Mouse (Mus musculus) olfactory bulb, adult 2 months (tissue): ENCODE results near the gene Mettl22. TPM values are rescaled to one million over a fixed set of nuclear protein-coding genes. Genes with fewer than 3 reads are reported as not detected.
A peak's percentile ranks its signal among the peaks of the same experiment; 100 is the strongest.

Source experiments
- H3K27ac ChIP-seq: fragments of 200-500 bp; 2 replicates; pipeline ENCODE4 v1.5.1; 2012; ENCODE audit warnings: low read depth, low read length; ENCODE audit not compliant: insufficient read depth
- H3K4me1 ChIP-seq: fragments of 200-500 bp; 2 replicates; pipeline ENCODE4 v1.6.1; 2012; ENCODE audit warnings: low read length; ENCODE audit not compliant: control insufficient read depth, insufficient read depth
- H3K4me3 ChIP-seq: fragments of 200-500 bp; 2 replicates; pipeline ENCODE4 v1.5.1; 2012; ENCODE audit warnings: mild to moderate bottlenecking, low read depth, low read length, moderate library complexity; ENCODE audit not compliant: insufficient read depth
- CTCF ChIP-seq: fragments of 200-500 bp; IDR thresholded peaks from 2 replicates; pipeline ENCODE4 v1.5.1; 2012; ENCODE audit warnings: low read depth, mild to moderate bottlenecking, low read length, moderate library complexity; ENCODE audit not compliant: insufficient read depth
- POLR2A ChIP-seq: fragments of 200-500 bp; IDR thresholded peaks from 2 replicates; pipeline ENCODE4 v1.6.1; 2012; ENCODE audit warnings: mild to moderate bottlenecking, low read depth, low read length, moderate library complexity; ENCODE audit not compliant: insufficient read depth
- WGBS: fragments of 180-500 bp; shearing (Covaris S2); methylation state at CpG from one replicate; pipeline ENCODE4 v1.1.7; 2018; 5-methylcytosine and 5-hydroxymethylcytosine counted together
- polyA plus RNA-seq: library from polyadenylated mRNA; stranded (reverse); fragments of >200 nt; gene quantifications from 2 replicates; pipeline ENCODE4 v1.2.4, GENCODE M21; 2012; ENCODE audit warnings: low replicate concordance; ENCODE audit not compliant: missing spikeins, insufficient read depth, insufficient read length

Mettl22 gene
- polyA plus RNA-seq, 1 experiment, result not detected

- Histone ChIP-seq H3K27ac (no peak overlapping the region), H3K4me3 (no peak overlapping the region), H3K4me1 (peaks cover 36% of the 10 kb centered on the region)
- WGBS, result 80% methylated on average over 11 of the region's 11 CpGs
- no peak for TF ChIP-seq POLR2A
- TF ChIP-seq CTCF, result no peak
Measured at GRCm38 (mm10) chr16:8534466-8535200, 64.0 kb downstream of the Mettl22 start.

- H3K4me1 ChIP-seq, result peaks cover 34% of the 10 kb centered on the region
- H3K27ac ChIP-seq, result no peak overlapping the region
- no peak overlapping the region for H3K4me3 ChIP-seq
- TF ChIP-seq CTCF, result no peak
- TF ChIP-seq POLR2A, result no peak
- WGBS, result 73% methylated on average over 6 of the region's 6 CpGs
Measured at GRCm38 (mm10) chr16:8535411-8535810, 64.8 kb downstream of the Mettl22 start.

DNA sequence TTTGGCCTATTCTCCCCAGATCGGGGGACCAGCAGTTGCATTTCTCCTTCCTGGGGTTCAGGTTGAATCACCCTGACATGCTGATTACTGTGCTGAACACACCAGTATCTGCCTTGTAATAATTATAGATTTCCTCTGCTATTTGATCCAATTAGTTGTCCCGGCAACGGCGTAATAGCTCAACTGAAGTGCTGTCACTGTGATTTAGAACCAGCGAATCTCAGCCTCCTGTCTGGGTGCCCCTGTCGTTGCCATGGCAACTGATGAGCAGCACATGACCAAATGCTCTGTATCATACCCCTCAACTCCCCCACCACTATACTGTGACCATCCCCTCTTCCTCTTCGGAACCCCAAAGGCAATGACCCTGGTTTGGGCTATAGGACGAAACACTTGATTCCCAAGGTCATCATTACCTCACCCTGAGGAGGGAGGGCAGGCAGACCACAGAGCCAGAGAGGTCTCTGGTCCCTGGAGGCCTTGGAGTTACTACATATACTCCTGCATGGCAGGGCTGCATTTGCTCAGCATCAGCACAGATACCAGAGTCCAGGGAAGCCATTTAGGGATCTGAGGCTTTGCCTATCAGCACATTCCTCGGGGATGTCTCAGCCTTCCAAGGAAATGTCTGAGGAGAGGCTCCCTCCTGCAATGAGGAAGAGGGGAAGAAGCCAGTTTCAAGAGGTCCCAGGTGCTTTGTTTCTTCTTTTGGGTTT lies 68.7 kb downstream of the Mettl22 start:
- Histone ChIP-seq H3K27ac (peak overlapping the region; percentile 97), H3K4me3 (no peak overlapping the region), H3K4me1 (peaks cover 32% of the 10 kb centered on the region)
- 28% methylated on average over 9 of the region's 9 CpGs for WGBS
- TF ChIP-seq POLR2A (no peak), CTCF (no peak)

Other genes starting within 250 kb of the Mettl22 start
- not detected in 2 replicates for gene Tmem114, start 45.7 kb upstream of the Mettl22 start, polyA plus RNA-seq
- 131 and 165 TPM in 2 replicates for gene Abat, start 42.6 kb downstream of the Mettl22 start, polyA plus RNA-seq
- gene Pmm2, start 166.9 kb downstream of the Mettl22 start, polyA plus RNA-seq, result not detected in 2 replicates
- not detected in 2 replicates for gene Tmem186, start 166.9 kb downstream of the Mettl22 start, polyA plus RNA-seq
- gene Carhsp1, start 201.4 kb downstream of the Mettl22 start, polyA plus RNA-seq, result not detected in 2 replicates
- gene Gm5767, start 210.0 kb downstream of the Mettl22 start, polyA plus RNA-seq, result not detected in 2 replicates